Mouse (Mus musculus): ENCODE measurements around the gene Surf4.

GRCm38 (mm10) chr2:26964724-26965370, 31.1 kb upstream of the Surf4 start:
- TF ChIP-seq CTCF (IDR thresholded peaks at IDR 0.05) (no peak), POLR2A (IDR thresholded peaks at IDR 0.05; ENCODE audit: insufficient read depth, low read depth, low read length) (no peak; the same call in 1 of the 2 replicates)
